Mouse (Mus musculus) heart, adult 2 months (tissue): ENCODE results near the gene Pola2.

Experiments used
- CTCF ChIP-seq: fragments of 200-600 bp; IDR thresholded peaks from 2 replicates; pipeline ENCODE4 v1.8.1; 2022; ENCODE audit warnings: antibody characterized with exemption, mild to moderate bottlenecking, moderate library complexity
- EP300 ChIP-seq: fragments of 200-500 bp; IDR thresholded peaks from 2 replicates; pipeline ENCODE4 v1.6.1; 2011; ENCODE audit warnings: low read depth, low read length, control low read depth; ENCODE audit not compliant: insufficient read depth
- POLR2A ChIP-seq: fragments of 200-500 bp; IDR thresholded peaks from 2 replicates; pipeline ENCODE4 v1.6.1; 2011; ENCODE audit warnings: mild to moderate bottlenecking, low read depth, low read length, control low read depth; ENCODE audit not compliant: insufficient read depth

DNA sequence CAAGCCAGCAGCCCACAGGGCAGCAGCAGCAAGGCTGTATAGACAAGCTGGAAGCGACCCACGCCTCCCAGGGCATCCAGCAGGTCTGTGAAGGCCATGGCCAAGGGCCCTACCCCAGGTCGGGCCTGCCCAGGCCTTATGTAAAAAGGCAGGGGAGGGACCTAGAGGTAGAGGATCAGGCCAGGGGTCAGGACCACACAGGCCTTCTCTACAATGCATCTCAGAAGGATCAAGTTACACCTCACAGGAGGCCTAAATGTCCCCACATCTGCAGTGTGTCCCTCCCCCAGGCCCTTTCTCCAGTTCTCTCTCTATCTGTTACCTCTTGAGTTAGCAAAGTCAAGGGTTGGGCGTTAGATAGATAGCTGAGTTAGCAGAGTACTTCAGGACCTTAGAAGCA is 22.0 kb upstream of the Pola2 start, which contains the start of gene Slc22a20:
- TF ChIP-seq POLR2A, result no peak
- TF ChIP-seq CTCF, result no peak
- no peak for TF ChIP-seq EP300
